Mouse (Mus musculus): ENCODE results near the gene Lrpprc.
A peak's percentile ranks its signal among the peaks of the same experiment; 100 is the strongest.

Gene Lrpprc

DNA sequence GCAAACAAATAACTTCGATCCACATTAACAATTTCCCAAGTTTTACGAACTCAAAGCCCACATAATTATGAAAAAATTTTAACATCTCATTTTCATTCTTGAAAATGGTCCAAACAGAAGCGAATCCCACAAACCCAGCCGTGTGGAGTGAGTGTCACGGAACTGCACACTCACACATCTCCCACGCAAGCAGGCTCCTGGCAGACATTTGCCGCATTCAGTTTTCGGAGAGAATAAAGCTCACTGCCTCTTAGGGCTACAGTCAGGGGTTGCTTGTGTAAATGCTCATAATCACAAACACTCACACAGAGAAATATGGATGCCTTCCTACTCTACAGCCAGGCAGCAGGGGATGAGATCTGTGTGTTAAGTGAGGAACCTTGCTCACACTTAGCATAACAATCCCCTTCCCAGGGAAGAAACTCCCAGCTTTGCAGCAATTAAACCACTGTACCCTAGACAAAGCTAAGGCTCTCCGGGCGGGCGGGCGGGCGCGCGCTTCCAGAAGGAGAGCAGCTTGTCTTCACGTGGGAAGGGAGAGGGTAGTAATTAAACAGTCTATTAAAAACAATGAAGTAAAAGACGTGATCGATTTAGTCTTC, 76.9 kb downstream of the Lrpprc start:
- DNase-seq: no peak

DNA sequence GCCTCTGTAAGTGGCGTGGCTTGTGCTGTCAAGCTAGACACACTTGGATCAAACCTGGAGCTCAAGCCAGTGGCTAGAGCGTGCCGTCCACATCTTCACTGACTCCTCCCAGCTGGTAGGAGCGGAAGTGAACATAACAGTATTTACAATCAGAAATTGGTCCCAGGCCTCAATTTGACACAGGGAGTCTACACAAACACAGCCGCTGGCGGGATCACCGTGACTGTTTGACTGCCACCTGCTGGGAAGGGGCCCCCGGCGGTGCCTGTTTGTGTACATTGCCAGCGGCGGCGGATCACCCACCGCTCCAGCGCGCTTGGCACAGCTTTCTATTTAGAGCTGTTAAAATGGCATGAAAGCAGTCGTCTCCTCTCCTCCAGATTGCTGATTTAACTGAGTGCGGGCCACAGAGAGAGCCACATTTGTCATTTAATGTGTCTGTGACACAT, 81.2 kb downstream of the Lrpprc start:
- peak; percentile 59 for DNase-seq

- no peak for DNase-seq
Observed at GRCm38 (mm10) chr17:84708818-84709217, 81.8 kb downstream of the Lrpprc start.

- DNase-seq: peak; percentile 37
Observed at GRCm38 (mm10) chr17:84707407-84707806, 83.2 kb downstream of the Lrpprc start.

GRCm38 (mm10) chr17:84698727-84699126, 91.9 kb downstream of the Lrpprc start:
- peak; percentile 30 for DNase-seq

GRCm38 (mm10) chr17:84696537-84696936, 94.1 kb downstream of the Lrpprc start:
- DNase-seq: no peak

- no peak for DNase-seq
Observed at GRCm38 (mm10) chr17:84693741-84694140, 96.8 kb downstream of the Lrpprc start.

DNA sequence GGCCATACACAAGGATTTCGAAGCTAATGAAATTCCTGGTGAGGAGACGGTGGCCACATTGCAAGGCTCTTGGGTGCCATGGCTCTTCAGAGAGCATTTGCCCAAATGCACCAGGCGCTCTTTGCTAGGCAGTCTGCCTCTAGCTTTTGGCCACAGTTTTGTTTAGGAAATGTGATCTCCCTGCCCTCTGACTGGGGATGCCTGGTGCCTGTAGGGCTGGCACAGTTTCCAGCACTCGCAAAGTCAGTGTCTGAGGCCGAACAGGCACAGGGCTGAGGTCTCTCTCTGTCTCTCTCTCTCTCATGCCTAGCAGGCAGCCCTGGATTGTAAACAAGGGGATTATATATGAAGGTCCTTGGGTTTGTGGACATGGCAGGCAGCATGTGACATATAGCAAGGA, 100.5 kb downstream of the Lrpprc start:
- DNase-seq: no peak

DNA sequence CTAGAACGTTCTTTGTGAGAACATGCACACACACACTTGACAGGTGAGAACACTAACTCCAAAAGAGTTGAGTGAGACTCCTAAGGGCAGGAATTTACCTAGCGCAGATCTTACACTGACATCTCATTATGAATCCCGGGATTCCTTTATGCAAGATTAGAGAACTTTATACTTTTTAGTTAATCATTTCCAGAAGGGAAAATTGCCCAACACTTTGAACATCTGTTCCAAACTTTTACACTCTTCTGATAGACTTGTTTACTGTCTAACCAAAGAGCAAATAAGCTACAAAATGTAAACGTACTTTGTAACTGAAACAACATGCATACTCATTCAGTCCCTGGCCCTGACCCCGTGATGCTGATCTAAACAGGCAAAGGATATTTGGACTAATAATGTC, 101.3 kb downstream of the Lrpprc start:
- no peak for DNase-seq

- DNase-seq: no peak
Observed at GRCm38 (mm10) chr17:84688834-84689233, 101.8 kb downstream of the Lrpprc start.

GRCm38 (mm10) chr17:84687994-84688393, 102.6 kb downstream of the Lrpprc start:
- DNase-seq: no peak

DNA sequence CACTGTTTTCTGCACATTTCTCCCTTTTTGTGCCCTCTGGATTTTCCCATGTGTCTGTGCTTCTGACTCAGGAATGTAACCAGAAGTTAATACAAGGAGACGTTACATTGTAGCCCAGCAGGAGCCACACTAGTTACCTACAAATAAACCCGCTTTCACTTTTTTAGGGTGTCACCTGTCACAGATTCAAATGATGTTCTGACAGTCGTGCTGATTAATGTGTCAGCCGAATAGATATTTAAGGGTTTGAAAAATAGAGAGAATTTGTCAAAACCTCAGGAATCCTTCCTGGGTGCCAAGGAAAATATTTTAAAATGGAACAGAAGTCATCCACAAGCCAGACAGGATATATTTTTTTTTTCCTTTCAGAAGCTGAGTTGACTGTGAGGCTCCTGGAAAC, 105.3 kb downstream of the Lrpprc start:
- no peak for DNase-seq

DNA sequence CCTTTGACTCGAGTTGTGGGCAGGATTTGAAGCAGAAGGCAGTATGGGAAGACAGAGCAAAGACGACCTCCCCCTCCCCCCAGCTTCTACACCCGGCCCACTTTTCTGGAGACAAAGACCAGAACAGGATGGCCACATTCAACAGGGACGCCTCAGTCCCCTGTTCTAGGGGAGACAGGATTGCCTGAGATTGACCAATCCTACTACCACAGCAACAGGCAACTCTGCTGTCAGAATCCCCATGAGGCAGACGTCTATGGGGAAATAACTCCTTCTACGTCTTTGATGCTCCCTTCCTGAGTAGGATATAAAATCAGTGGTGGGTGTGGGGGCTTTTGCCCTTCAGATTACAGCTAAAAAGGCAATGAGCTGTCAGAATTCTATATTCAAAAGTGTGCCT, 106.3 kb downstream of the Lrpprc start:
- no peak for DNase-seq

DNA sequence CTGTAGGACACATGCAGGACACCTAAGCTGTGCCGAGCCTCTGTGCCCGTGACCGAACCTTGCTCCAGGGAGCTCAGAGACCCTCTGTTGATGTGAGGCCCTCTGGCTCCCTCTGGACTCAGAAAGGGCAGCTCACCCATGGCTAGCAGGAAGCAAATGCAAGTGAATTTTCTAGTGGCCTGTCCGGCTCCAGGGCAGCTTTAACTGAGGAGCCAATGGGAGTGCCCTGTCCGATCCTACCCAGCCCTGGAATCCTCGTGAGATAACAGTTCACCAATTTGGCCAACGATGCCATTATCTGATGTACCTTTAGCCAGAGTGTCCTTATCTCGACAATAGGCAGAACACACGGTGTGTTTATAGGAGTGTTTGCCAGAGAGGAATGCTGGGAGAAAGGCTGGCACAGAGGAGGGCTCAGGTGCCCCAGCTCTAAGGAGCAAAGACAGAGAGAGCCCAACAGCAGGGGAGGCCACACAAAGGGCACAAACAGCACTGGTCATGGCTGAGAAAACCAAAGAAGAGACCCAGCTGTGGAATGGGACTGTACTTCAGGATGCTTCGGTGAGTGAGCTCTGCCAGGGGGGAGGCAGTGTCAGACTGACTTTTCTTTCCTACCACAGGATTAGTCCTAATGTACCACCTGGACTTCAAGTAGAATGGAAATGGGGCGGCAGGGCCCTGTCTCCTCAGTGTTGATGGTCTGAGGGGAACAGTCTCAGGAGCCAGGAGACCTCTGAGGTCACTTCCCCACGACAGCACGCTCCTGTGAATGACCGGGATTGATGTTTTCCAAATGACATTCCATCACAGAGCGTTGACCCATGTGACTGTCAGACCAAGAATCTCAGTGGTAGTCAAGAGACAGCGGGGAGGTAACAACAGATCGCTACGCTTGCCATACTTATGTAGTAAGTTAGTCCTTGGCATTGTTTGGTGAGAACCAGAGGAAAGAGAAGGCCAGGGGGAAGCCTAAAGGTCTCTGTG, 107.6 kb downstream of the Lrpprc start, which contains the start of gene Abcg5:
Abcg5 (minus strand) TSS at position 278 of the 984 bp plus-strand sequence.
- DNase-seq: no peak

DNA sequence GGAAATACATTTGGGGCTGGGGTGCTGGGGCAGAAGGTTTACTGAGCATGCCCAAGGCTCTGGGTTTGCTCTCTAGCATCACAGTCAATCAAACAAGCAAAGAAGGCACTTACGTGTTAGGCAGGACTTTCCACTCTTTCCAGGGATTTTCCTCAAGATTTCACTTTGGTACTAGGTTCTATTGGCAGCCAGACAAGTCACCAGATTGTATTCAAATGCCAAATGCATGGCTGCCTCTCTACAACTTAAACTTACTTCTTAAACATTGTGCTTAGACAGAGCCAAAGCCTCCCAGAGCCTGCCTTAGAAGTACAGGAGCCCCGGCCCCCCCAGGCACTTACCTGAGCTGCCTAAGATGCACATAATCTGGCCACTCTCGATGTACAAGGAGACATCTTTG, 108.9 kb downstream of the Lrpprc start:
- no peak for DNase-seq

DNA sequence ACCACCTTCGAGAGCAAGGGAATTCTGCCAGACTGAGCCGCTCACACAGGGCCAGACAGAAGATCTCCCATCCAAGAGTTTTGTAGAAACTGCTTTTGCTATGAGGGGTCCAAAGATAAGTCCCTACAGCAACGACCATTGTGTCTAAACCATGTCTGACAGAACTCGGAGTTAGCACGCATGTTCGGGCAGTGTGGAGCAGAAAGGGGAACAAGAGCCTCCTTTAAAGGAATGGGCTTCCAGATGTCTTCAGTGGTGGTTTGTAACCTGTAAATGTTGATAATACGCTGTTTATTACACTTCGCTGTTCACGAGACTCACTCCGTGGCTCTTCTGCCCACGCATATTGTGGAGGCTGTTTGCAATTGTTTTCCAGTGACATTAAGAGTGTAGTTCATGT, 113.0 kb downstream of the Lrpprc start:
- DNase-seq: no peak

GRCm38 (mm10) chr17:84675951-84676366, 114.6 kb downstream of the Lrpprc start, which contains the start of gene Abcg8:
Gene Abcg8 (plus strand): TSS chr17:84676302.
- DNase-seq: peak; percentile 29

GRCm38 (mm10) chr17:84675204-84675603, 115.4 kb downstream of the Lrpprc start:
- no peak for DNase-seq

DNA sequence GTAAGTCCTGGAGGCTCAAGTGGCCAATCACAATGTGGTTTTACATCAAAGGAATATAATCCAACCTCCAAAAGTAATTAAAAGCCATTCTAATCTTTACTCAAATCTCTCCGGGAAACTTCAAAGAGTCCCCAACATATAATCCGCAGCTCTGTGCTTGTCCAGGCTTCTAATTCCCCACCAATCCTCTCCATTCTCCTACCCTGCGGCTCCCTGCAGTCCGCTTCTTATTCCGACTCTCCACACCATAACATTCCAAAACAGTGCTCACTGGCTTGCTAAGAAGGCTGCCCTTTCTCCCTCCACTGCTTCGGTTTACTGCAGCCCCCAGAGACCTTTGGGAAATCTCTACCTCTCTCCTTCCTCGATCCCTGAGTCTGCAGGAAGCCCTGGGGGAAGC, 116.5 kb downstream of the Lrpprc start:
- DNase-seq: no peak

- no peak for DNase-seq
Observed at GRCm38 (mm10) chr17:84672376-84673369, 117.9 kb downstream of the Lrpprc start.

- no peak for DNase-seq
Observed at GRCm38 (mm10) chr17:84667848-84668247, 122.7 kb downstream of the Lrpprc start.

GRCm38 (mm10) chr17:84665691-84666090, 124.9 kb downstream of the Lrpprc start:
- no peak for DNase-seq

DNA sequence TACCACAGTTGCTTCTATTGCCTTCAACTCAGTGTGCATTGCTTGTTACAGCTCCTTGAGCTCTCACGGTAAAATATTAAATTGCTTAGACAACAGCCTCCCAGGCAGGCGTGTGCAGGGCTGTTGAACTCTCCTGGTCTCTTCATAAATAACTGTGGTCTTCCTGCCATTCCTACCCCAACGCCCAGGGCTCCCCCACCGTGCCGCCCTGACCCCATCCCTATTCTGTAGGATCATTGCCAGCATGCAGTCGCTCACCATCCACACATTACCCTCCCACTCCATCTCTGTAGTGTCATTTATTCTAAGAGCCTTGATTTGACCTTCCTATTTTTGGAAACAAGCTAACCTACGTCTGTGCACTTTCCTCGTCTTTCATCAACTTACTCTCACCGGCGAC, 125.5 kb downstream of the Lrpprc start:
- no peak for DNase-seq

All from right cerebral cortex, postnatal 4 days (tissue).